Mouse (Mus musculus) neutrophil, adult 5-6 weeks (primary cell): ENCODE results near the gene Clec5a. TPM values are rescaled to one million over a fixed set of nuclear protein-coding genes. Genes with fewer than 3 reads are reported as not detected.

ENCODE experiments used
- total RNA-seq: library from RNA; stranded (forward); fragments of 200-1000 nt; gene quantifications from 2 replicates; pipeline ENCODE4 v1.2.3, GENCODE M21; 2017

Gene Clec5a
- total RNA-seq, 1 experiment from 2014 or later = 85.2 TPM

Other genes with a start within 250 kb of the Clec5a start
- 16.8 and 18.5 TPM in 2 replicates for gene E330009J07Rik, start 149.7 kb downstream of the Clec5a start, total RNA-seq
- gene Wee2, start 146.7 kb downstream of the Clec5a start, total RNA-seq = not detected in 2 replicates
- 68.6 and 69.5 TPM in 2 replicates for gene Ssbp1, start 114.5 kb downstream of the Clec5a start, total RNA-seq
- gene Tas2r137, start 94.6 kb downstream of the Clec5a start, total RNA-seq = 0.58 and 0.74 TPM in 2 replicates
- not detected in 2 replicates for gene Tas2r108, start 92.3 kb downstream of the Clec5a start, total RNA-seq
- not detected in 2 replicates for gene Prss37, start 66.3 kb downstream of the Clec5a start, total RNA-seq
- gene Olfr461, start 30.8 kb downstream of the Clec5a start, total RNA-seq = not detected in 2 replicates
- not detected in 2 replicates for gene Olfr460, start 16.3 kb downstream of the Clec5a start, total RNA-seq
- gene Tas2r138, start 27.5 kb upstream of the Clec5a start, total RNA-seq = not detected in 2 replicates
- gene Mgam, start 43.0 kb upstream of the Clec5a start, total RNA-seq = 73.4 and 107 TPM in 2 replicates